Mouse (Mus musculus): ENCODE data around the gene Fastkd1. TPM values are rescaled to one million over a fixed set of nuclear protein-coding genes. Genes with fewer than 3 reads are reported as not detected.
"Not testable (repeated sequence)": the region's sequence is repeated elsewhere in the genome, so short reads cannot be mapped to it uniquely, and the experiment has no call there.

Fastkd1 gene
- polyA plus RNA-seq, 1 experiment from 2014 or later: 3.3 TPM

DNA sequence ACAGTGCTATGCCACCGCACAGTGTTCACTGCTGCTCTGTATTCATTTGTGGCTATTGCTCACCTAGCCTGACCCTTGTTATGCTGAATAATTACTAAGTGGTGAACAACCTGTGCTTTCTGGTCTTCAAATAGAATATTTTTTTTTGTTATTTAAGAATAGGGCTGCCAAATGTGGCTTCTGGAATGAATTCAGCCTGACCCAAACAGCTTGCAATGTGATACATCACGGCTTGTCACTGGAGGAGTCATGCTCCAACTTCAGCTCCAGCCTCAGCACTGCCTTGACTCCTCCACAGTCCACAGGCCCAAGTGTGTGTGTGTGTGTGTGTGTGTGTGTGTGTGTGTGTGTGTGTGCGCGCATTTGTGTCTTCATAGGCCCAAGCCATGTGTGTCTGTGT is 54.0 kb downstream of the Fastkd1 start:
- Histone ChIP-seq H3K4me1 (ENCODE audit: control insufficient read depth, low read depth, low read length) (no peaks in the 10 kb centered on the region), H3K36me3 (ENCODE audit: control insufficient read depth, insufficient read depth) (no peaks in the 10 kb centered on the region), H3K27ac (ENCODE audit: low read length) (no peak overlapping the region), H3K9me3 (replicated peaks; ENCODE audit: control insufficient read depth, low read length) (no peaks in the 10 kb centered on the region), H3K27me3 (ENCODE audit: control insufficient read depth, insufficient read depth, low read depth, low read length) (no peaks in the 10 kb centered on the region), H3K4me2 (ENCODE audit: low read depth, low read length) (no peak overlapping the region), H3K4me3 (ENCODE audit: low read depth, low read length) (no peak overlapping the region), H3K9ac (ENCODE audit: low read depth, low read length) (no peak overlapping the region)
- 76% methylated on average over 4 of the region's 4 CpGs for WGBS (ENCODE audit: insufficient replicate concordance)
- no peak for ATAC-seq (ENCODE audit: low read depth)

DNA sequence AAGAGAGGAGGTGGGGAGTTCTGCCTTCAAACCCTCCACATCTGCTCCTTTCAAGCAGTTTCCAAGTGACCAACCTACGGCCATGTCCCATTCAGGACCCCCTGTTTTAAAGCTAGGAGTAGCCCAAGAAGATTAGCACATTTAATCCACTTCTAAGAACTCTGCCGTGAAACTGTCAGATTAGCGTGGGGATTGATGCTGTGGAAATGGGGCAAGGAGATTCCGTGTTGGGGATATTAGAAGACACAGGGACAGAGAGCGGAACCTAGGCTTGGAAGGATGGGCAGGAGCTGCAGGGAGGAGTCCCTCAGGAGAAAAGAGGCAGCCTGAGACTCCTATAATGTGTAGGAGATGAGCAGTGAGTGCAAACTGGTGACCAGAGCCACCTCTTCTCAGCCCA is 63.6 kb downstream of the Fastkd1 start:
- ATAC-seq (ENCODE audit: low read depth): no peak
- H3K9me3 ChIP-seq (replicated peaks; ENCODE audit: control insufficient read depth, low read length): no peaks in the 10 kb centered on the region
- H3K9ac ChIP-seq (ENCODE audit: low read depth, low read length): no peak overlapping the region
- no peaks in the 10 kb centered on the region for H3K36me3 ChIP-seq (ENCODE audit: control insufficient read depth, insufficient read depth)
- no peak overlapping the region for H3K4me2 ChIP-seq (ENCODE audit: low read depth, low read length)
- H3K27ac ChIP-seq (ENCODE audit: low read length): no peak overlapping the region
- H3K4me1 ChIP-seq (ENCODE audit: control insufficient read depth, low read depth, low read length): peaks cover 3% of the 10 kb centered on the region; the same call in 1 of the 2 replicates
- H3K27me3 ChIP-seq (ENCODE audit: control insufficient read depth, insufficient read depth, low read depth, low read length): no peaks in the 10 kb centered on the region
- WGBS (ENCODE audit: insufficient replicate concordance): 71% methylated on average over 5 of the region's 5 CpGs
- no peak overlapping the region for H3K4me3 ChIP-seq (ENCODE audit: low read depth, low read length)

- peaks cover 3% of the 10 kb centered on the region; the same call in 1 of the 2 replicates for H3K4me1 ChIP-seq (ENCODE audit: control insufficient read depth, low read depth, low read length)
- no peaks in the 10 kb centered on the region for H3K9me3 ChIP-seq (replicated peaks; ENCODE audit: control insufficient read depth, low read length)
- H3K36me3 ChIP-seq (ENCODE audit: control insufficient read depth, insufficient read depth): no peaks in the 10 kb centered on the region
- peak within 1 kb of the TSS; percentile 79 for H3K4me2 ChIP-seq (ENCODE audit: low read depth, low read length)
- peak; percentile 88 for ATAC-seq (ENCODE audit: low read depth)
- H3K9ac ChIP-seq (ENCODE audit: low read depth, low read length): peak within 1 kb of the TSS; percentile 61
- H3K27me3 ChIP-seq (ENCODE audit: control insufficient read depth, insufficient read depth, low read depth, low read length): no peaks in the 10 kb centered on the region
- H3K27ac ChIP-seq (ENCODE audit: low read length): no peak within 1 kb of the TSS
- WGBS (ENCODE audit: insufficient replicate concordance): 4% methylated on average over 43 of the region's 43 CpGs
- H3K4me3 ChIP-seq (ENCODE audit: low read depth, low read length): peak within 1 kb of the TSS; percentile 68
These were observed 66.4 kb downstream of the Fastkd1 start, which contains the start of gene Bbs5 for GRCm38 (mm10) chr2:69646726-69647490. Bbs5 (plus strand) TSS chr2:69647171.

DNA sequence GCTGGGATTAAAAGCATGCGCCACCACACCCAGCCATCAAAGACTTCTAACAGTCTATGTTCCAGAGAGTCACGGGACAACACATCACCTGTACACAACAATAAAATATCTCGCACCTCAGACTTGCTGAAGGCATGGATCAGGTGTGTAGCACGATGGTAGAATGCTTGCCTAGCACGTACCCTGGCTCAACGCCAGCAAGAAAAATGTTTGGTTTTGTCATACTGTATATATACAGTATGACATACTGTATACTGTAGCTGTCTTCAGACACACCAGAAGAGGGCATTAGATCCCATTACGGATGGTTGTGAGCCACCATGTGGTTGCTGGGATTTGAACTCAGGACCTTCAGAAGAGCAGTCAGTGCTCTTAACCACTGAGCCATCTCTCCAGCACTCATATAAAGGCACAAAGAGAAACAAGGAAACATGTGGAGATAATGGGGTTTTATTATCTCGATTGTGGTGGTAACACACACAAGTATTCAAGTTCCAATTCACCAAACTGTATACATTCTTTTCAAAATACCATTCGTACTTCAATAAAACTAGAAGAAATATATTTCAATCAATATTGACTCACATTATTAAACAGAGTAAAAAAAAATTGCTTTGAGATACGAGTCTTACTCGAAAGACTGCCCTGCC is 68.2 kb downstream of the Fastkd1 start:
- H3K27me3 ChIP-seq (ENCODE audit: control insufficient read depth, insufficient read depth, low read depth, low read length): no peaks in the 10 kb centered on the region
- H3K4me1 ChIP-seq (ENCODE audit: control insufficient read depth, low read depth, low read length): peaks cover 3% of the 10 kb centered on the region; the same call in 1 of the 2 replicates
- no peak for ATAC-seq (ENCODE audit: low read depth)
- H3K9me3 ChIP-seq (replicated peaks; ENCODE audit: control insufficient read depth, low read length): no peaks in the 10 kb centered on the region
- no peak overlapping the region for H3K9ac ChIP-seq (ENCODE audit: low read depth, low read length)
- H3K4me2 ChIP-seq (ENCODE audit: low read depth, low read length): no peak overlapping the region
- H3K4me3 ChIP-seq (ENCODE audit: low read depth, low read length): no peak overlapping the region
- no peaks in the 10 kb centered on the region for H3K36me3 ChIP-seq (ENCODE audit: control insufficient read depth, insufficient read depth)
- 72% methylated on average over 11 of the region's 11 CpGs for WGBS (ENCODE audit: insufficient replicate concordance)
- no peak overlapping the region for H3K27ac ChIP-seq (ENCODE audit: low read length)

GRCm38 (mm10) chr2:69640100-69640499 is 73.2 kb downstream of the Fastkd1 start:
- H3K9me3 ChIP-seq (replicated peaks; ENCODE audit: control insufficient read depth, low read length): no peaks in the 10 kb centered on the region
- no peak overlapping the region for H3K4me2 ChIP-seq (ENCODE audit: low read depth, low read length)
- no peaks in the 10 kb centered on the region for H3K36me3 ChIP-seq (ENCODE audit: control insufficient read depth, insufficient read depth)
- no peaks in the 10 kb centered on the region for H3K4me1 ChIP-seq (ENCODE audit: control insufficient read depth, low read depth, low read length)
- WGBS (ENCODE audit: insufficient replicate concordance): 64% methylated on average over 10 of the region's 10 CpGs
- no peak overlapping the region for H3K27ac ChIP-seq (ENCODE audit: low read length)
- H3K9ac ChIP-seq (ENCODE audit: low read depth, low read length): no peak overlapping the region
- no peak for ATAC-seq (ENCODE audit: low read depth)
- H3K27me3 ChIP-seq (ENCODE audit: control insufficient read depth, insufficient read depth, low read depth, low read length): no peaks in the 10 kb centered on the region
- H3K4me3 ChIP-seq (ENCODE audit: low read depth, low read length): no peak overlapping the region

DNA sequence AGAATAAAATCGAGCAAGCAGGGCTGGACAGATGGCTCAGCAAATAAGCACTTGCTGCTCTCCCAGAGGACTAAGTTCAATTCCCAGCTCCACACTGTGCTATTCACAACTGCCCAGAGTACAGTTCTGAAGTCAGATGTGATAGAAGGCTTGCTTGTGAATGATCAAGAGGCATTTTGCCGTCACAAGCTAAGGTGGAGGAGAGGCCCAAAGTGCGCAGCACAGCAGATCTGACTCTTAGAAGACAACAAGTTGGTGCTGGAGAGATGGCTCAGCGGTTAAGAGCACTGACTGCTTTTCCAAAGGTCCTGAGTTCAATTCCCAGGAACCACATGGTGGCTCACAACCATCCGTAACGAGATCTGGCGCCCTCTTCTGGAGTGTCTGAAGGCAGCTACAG is 75.3 kb downstream of the Fastkd1 start:
- not testable (repeated sequence) for H3K27ac ChIP-seq (ENCODE audit: low read length); H3K4me3 ChIP-seq (ENCODE audit: low read depth, low read length); H3K9ac ChIP-seq (ENCODE audit: low read depth, low read length); H3K9me3 ChIP-seq (replicated peaks; ENCODE audit: control insufficient read depth, low read length); ATAC-seq (ENCODE audit: low read depth); H3K36me3 ChIP-seq (ENCODE audit: control insufficient read depth, insufficient read depth); H3K27me3 ChIP-seq (ENCODE audit: control insufficient read depth, insufficient read depth, low read depth, low read length); H3K4me2 ChIP-seq (ENCODE audit: low read depth, low read length); H3K4me1 ChIP-seq (ENCODE audit: control insufficient read depth, low read depth, low read length)
- 69% methylated on average over 7 of the region's 7 CpGs for WGBS (ENCODE audit: insufficient replicate concordance)

Other genes starting within 250 kb of the Fastkd1 start
- 0.08 TPM in 2 replicates for gene Lrp2, start 127.5 kb downstream of the Fastkd1 start, polyA plus RNA-seq (2015; fragmentation: Nextera tagmentation; extraction: Ambion mirVana)
- 2.1 and 2.8 TPM in 2 replicates for gene Bbs5, start 66.3 kb downstream of the Fastkd1 start, polyA plus RNA-seq (2015; fragmentation: Nextera tagmentation; extraction: Ambion mirVana)
- gene Klhl41, start 43.4 kb downstream of the Fastkd1 start, polyA plus RNA-seq (2015; fragmentation: Nextera tagmentation; extraction: Ambion mirVana): 0.58 and 1.2 TPM in 2 replicates
- 45.7 and 49.5 TPM in 2 replicates for gene Ppig, start 9.0 kb upstream of the Fastkd1 start, polyA plus RNA-seq (2015; fragmentation: Nextera tagmentation; extraction: Ambion mirVana)
- 0.08 and 0.20 TPM in 2 replicates for gene Ccdc173, start 76.1 kb upstream of the Fastkd1 start, polyA plus RNA-seq (2015; fragmentation: Nextera tagmentation; extraction: Ambion mirVana)
- gene Phospho2, start 76.1 kb upstream of the Fastkd1 start, polyA plus RNA-seq (2015; fragmentation: Nextera tagmentation; extraction: Ambion mirVana): 10.5 and 11.0 TPM in 2 replicates
- 19.6 and 22.4 TPM in 2 replicates for gene Klhl23, start 108.4 kb upstream of the Fastkd1 start, polyA plus RNA-seq (2015; fragmentation: Nextera tagmentation; extraction: Ambion mirVana)
- gene Ssb, start 148.0 kb upstream of the Fastkd1 start, polyA plus RNA-seq (2015; fragmentation: Nextera tagmentation; extraction: Ambion mirVana): 103 and 116 TPM in 2 replicates
- gene Mettl5, start 172.1 kb upstream of the Fastkd1 start, polyA plus RNA-seq (2015; fragmentation: Nextera tagmentation; extraction: Ambion mirVana): 23.5 and 29.7 TPM in 2 replicates
- 4.8 and 5.6 TPM in 2 replicates for gene Ubr3, start 183.7 kb upstream of the Fastkd1 start, polyA plus RNA-seq (2015; fragmentation: Nextera tagmentation; extraction: Ambion mirVana)

Measured in liver, embryonic 16.5 days (tissue).